Mouse (Mus musculus) cortical plate, adult 2 months (tissue): Measurements from ENCODE around the gene Map3k5.

Experiments used
- CTCF ChIP-seq: fragments of 200-500 bp; IDR thresholded peaks from 2 replicates; pipeline ENCODE4 v1.5.1; 2011; ENCODE audit warnings: mild to moderate bottlenecking, control low read depth, low read length; ENCODE audit not compliant: insufficient read depth; ENCODE audit errors: extremely low read depth
- POLR2A ChIP-seq: fragments of 200-500 bp; IDR thresholded peaks from 2 replicates; pipeline ENCODE4 v1.6.1; 2011; ENCODE audit warnings: mild to moderate bottlenecking, low read length, control low read depth; ENCODE audit not compliant: insufficient read depth; ENCODE audit errors: extremely low read depth

DNA sequence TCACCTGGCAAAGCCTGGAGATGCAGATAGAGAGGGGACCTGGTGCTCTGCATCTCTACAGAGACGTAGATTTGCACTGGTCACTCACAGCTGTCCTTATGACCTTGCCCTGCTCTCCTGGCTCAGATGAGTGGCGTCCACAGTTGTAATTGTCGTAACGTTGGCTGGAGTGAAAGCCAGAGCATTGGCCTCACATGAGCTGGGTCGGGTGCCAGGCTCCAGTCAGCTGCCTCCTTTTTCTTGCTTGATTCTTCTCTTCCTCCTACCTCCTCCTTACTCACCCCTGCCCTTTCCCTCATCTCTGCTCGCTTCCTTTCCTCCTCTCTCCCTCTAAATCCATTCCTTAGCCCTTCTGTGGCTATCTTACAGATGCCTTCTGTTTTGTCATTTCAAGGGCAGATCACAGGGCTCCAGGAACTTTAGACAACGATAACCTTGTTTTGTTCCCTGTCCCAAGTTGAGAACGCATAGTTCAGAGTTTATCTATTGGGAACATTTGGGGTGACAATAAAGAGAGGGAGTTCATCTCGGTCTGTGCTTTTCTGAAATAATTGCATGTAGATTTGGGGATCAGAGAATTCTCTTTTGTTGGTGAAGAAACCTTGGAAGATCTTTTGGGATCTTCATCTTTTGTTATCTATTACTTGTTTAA, 130.4 kb downstream of the Map3k5 start:
- no peak for TF ChIP-seq POLR2A
- no peak for TF ChIP-seq CTCF
